Mouse (Mus musculus) 416B (cell line): Measurements from ENCODE around the gene Ptprb.

Source experiments
- DNase-seq: peaks from one replicate; pipeline ENCODE4 v3.0.0; 2011; ENCODE audit warnings: low read depth

The Ptprb gene

DNA sequence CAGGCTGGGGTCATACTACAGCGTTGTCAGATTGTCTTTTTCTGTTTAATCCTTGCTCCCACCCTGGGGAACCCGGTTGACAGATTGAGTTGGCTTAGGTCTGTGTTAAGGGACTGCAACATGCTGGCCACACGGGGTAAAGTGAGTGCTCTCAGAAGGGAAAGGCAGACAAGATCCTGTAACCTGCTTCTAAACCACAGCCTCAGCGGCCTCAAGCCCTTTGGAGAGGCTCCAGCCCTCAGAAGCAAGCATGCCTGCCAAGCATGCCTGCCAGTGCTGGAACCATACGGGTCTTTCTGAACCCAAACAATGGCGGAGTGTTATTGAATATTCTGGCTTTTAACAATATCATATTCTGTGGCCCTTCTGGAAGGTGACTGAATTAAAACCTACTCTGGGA, 149.6 kb downstream of the Ptprb start:
- no peak for DNase-seq

DNA sequence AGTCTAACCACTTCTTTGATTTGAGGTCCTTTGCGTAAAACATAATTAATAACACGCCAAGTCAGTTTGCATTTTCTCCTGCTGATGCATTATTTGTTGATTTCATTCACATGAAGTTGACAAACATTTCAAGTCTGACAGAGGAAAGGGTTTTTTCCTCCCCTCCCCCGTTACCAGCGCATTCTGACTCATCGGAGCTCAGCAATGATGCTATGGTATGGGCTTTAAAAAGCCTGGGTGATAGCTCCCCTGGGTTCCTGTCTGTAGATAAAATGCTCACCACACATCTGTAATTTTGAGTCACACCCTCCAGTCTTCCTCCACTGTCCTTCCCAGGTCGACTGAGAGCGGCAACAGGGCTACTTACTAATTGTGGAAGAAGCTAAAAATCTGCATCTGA, 150.9 kb downstream of the Ptprb start:
- no peak for DNase-seq

- no peak for DNase-seq
Measured at GRCm38 (mm10) chr10:116428026-116428780, 152.9 kb downstream of the Ptprb start.

DNA sequence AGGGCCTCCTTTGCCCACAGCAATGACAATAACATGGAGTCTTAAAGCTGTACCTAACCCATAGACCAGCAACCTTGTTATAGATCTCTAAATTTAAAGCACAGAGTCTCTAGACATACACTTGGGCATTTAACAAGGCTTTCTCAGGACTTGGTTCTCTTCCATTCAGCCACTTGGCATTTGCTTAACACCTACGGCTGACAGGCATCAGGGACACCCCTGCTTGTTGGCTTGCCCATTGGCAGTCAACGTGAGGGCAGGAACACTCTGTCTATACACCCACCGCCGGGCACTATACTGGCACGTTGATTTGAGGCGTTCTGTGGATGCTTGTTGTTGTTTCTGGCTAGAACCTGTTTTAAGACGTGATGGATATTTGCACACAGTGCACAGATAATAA, 157.1 kb downstream of the Ptprb start:
- no peak for DNase-seq

GRCm38 (mm10) chr10:116435455-116435854, 160.1 kb downstream of the Ptprb start:
- DNase-seq, result no peak
